Mouse (Mus musculus) testis, adult 2 months (tissue): ENCODE data around the gene Cdkn2aipnl. TPM values are rescaled to one million over a fixed set of nuclear protein-coding genes. Genes with fewer than 3 reads are reported as not detected.

Source experiments
- H3K27ac ChIP-seq: fragments of 200-500 bp; 2 replicates; pipeline ENCODE4 v1.5.1; 2012; ENCODE audit warnings: low read depth, low read length; ENCODE audit not compliant: control insufficient read depth, insufficient read depth
- H3K27me3 ChIP-seq: fragments of 200-500 bp; 2 replicates; pipeline ENCODE4 v1.6.1; 2012; ENCODE audit warnings: mild to moderate bottlenecking, low read length, moderate library complexity; ENCODE audit not compliant: control insufficient read depth, insufficient read depth
- H3K36me3 ChIP-seq: fragments of 200-500 bp; 2 replicates; pipeline ENCODE4 v1.6.1; 2012; ENCODE audit warnings: mild to moderate bottlenecking, low read length; ENCODE audit not compliant: control insufficient read depth, insufficient read depth
- H3K4me1 ChIP-seq: fragments of 200-500 bp; 2 replicates; pipeline ENCODE4 v1.6.1; 2012; ENCODE audit warnings: low read length; ENCODE audit not compliant: control insufficient read depth, insufficient read depth
- H3K4me3 ChIP-seq: fragments of 200-500 bp; 2 replicates; pipeline ENCODE4 v1.5.1; 2012; ENCODE audit warnings: low read depth, mild to moderate bottlenecking, low read length, moderate library complexity, mixed read lengths; ENCODE audit not compliant: control insufficient read depth
- CTCF ChIP-seq: fragments of 200-500 bp; IDR thresholded peaks from 2 replicates; pipeline ENCODE4 v1.5.1; 2012; ENCODE audit warnings: low read depth, mild to moderate bottlenecking, inconsistent platforms, low read length, moderate library complexity; ENCODE audit not compliant: control insufficient read depth, insufficient read depth, insufficient replicate concordance
- POLR2A ChIP-seq: fragments of 200-500 bp; IDR thresholded peaks from 2 replicates; pipeline ENCODE4 v1.6.1; 2012; ENCODE audit warnings: low read depth, mild to moderate bottlenecking, inconsistent platforms, low read length, moderate library complexity; ENCODE audit not compliant: control insufficient read depth
- polyA plus RNA-seq: library from polyadenylated mRNA; depleted of rRNA; stranded (reverse); fragments of >200 nt; gene quantifications from 2 replicates; pipeline ENCODE4 v1.2.3, GENCODE M21; 2012; rRNA removed

Cdkn2aipnl gene
- polyA plus RNA-seq, result 7.0 and 8.0 TPM in 2 replicates

DNA sequence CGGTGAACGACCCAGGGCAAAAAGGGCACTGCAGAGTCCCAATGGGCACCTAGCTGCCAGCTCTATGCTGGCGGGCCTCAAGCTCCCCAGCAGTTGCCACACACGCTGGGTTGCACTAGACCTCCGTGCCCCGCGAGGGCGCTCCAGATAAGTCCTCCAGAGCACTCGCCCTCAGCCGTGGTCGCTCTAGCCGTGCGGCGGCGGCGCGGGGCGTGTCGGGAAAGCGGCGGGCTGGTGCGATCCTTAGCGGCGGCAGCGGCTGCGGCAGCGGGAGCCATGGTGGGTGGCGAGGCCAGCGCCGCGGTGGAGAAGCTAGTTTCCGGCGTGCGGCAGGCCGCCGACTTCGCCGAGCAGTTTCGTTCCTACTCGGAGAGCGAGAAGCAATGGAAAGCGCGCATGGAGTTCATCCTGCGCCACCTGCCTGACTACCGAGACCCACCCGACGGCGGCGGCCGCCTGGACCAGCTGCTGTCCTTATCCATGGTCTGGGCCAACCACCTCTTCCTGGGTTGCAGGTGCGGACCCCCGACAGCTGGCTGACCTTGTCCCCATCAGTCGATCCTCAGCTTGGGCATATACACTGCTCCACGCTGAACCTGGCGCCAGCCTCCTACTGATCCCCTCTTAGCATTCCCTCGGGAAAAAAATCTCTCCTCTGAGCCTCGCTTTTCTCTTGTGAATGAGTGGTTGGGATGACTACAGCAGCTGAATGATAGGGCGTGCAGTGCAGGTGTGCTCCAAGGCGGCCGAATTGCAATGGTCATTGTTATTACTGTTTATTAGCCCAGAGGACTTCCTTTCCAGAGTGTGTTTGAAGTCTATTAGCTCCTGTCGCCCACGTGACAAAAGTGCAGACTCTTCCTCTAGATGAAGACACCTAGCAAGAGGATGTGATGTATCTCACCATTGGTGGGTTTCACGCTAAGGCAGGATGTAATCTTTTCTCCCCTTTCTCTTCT, at the start of gene Cdkn2aipnl:
Cdkn2aipnl (plus strand) TSS at position 219 of the 959 bp plus-strand sequence.
- Histone ChIP-seq H3K4me3 (peak within 1 kb of the TSS; percentile 84), H3K27me3 (no peaks in the 10 kb centered on the region), H3K27ac (peak within 1 kb of the TSS; percentile 3; the same call in 1 of the 2 replicates), H3K36me3 (peaks cover 2% of the 10 kb centered on the region), H3K4me1 (peaks cover 2% of the 10 kb centered on the region)
- peak; percentile 62; the same call in 1 of the 2 replicates for TF ChIP-seq POLR2A
- peak; percentile 91; the same call in 1 of the 2 replicates for TF ChIP-seq CTCF

DNA sequence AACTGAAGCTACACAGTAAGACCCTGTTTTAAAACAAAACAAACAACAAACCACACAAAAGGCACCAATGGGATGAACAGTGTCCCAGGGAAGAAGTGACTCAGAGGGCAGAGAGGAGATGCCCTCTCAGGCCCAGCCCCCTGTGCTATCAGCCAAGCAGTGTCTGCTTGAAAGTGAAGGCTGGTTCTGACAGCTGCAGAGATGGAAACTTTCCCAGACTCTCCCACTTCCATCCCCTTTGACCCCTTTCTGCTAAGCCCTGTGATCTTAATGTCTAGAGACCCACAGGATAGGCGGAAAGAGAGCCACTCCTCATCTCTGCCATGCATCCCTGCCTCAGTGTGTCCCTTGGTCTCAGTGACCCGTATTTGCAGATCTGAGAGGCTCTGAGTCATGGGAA, 49.5 kb upstream of the Cdkn2aipnl start:
- H3K36me3 ChIP-seq, result no peaks in the 10 kb centered on the region

DNA sequence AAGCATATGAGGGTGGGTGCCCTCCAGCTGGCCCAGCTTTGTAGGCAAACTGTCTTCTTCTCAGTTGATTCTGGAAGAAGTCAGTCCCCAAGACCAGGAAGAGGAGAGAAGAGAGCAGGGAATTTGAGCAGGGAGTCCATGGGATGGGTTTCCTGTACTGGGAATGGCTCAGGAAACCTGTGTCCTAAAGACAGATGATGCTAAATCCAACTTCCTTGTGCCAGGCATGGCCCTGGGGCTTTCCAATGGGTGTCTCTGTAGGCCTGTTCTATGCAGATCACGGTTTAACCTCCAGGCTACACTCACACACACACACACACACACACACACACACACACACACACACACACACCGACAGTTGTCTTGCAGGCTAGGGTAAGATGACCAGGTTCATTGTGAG, 48.9 kb upstream of the Cdkn2aipnl start:
- Histone ChIP-seq H3K27me3 (no peaks in the 10 kb centered on the region), H3K27ac (no peak overlapping the region), H3K4me3 (no peak overlapping the region), H3K4me1 (peaks cover 11% of the 10 kb centered on the region), H3K36me3 (no peaks in the 10 kb centered on the region)
- TF ChIP-seq CTCF, result no peak

More for the DNA sequence above, 49.5 kb upstream of the Cdkn2aipnl start:
- H3K4me1 ChIP-seq, result peaks cover 11% of the 10 kb centered on the region
- no peaks in the 10 kb centered on the region for H3K27me3 ChIP-seq
- TF ChIP-seq POLR2A (no peak), CTCF (no peak)
- no peak overlapping the region for H3K27ac ChIP-seq
- H3K4me3 ChIP-seq, result no peak overlapping the region

- H3K27ac ChIP-seq, result no peak overlapping the region
- H3K36me3 ChIP-seq, result no peaks in the 10 kb centered on the region
- H3K4me3 ChIP-seq, result no peak overlapping the region
- peaks cover under 1% of the 10 kb centered on the region for H3K4me1 ChIP-seq
- H3K27me3 ChIP-seq, result no peaks in the 10 kb centered on the region
- no peak for TF ChIP-seq POLR2A
- no peak for TF ChIP-seq CTCF
Measured at GRCm38 (mm10) chr11:51921355-51922125, 45.9 kb upstream of the Cdkn2aipnl start.

DNA sequence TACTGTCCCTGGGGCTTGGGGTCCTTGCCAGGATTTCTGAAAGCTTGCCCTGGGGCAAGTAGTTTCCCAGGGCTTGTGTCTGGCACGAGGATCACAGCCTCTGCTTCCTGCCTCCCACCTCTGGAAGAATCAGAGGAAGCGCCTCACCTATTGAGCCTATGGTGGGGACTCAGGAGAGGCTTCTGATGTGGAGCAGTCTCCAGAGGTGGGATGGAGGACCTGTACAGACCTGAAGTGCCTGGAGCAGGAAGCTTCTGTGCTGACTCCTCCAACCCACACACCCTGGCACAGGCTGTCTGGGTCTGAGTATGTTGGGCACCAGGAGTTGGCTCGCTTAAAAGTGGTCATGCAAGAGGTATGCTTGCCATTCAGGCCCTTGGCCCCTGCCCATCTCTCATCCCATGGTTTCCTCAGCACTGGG, 45.0 kb upstream of the Cdkn2aipnl start:
- Histone ChIP-seq H3K4me3 (no peak overlapping the region), H3K36me3 (no peaks in the 10 kb centered on the region), H3K27ac (no peak overlapping the region), H3K4me1 (no peaks in the 10 kb centered on the region), H3K27me3 (no peaks in the 10 kb centered on the region)
- no peak for TF ChIP-seq POLR2A
- no peak for TF ChIP-seq CTCF

- Histone ChIP-seq H3K27me3 (no peaks in the 10 kb centered on the region), H3K27ac (no peak overlapping the region), H3K36me3 (no peaks in the 10 kb centered on the region), H3K4me1 (no peaks in the 10 kb centered on the region), H3K4me3 (no peak overlapping the region)
- TF ChIP-seq CTCF, result no peak
- no peak for TF ChIP-seq POLR2A
Measured at GRCm38 (mm10) chr11:51925595-51925994, 41.9 kb upstream of the Cdkn2aipnl start.

GRCm38 (mm10) chr11:51926385-51926784, 41.1 kb upstream of the Cdkn2aipnl start:
- TF ChIP-seq POLR2A (no peak), CTCF (no peak)
- H3K27me3 ChIP-seq, result no peaks in the 10 kb centered on the region
- no peak overlapping the region for H3K27ac ChIP-seq
- H3K4me3 ChIP-seq, result no peak overlapping the region
- no peaks in the 10 kb centered on the region for H3K36me3 ChIP-seq
- no peaks in the 10 kb centered on the region for H3K4me1 ChIP-seq
